Mouse (Mus musculus) midbrain, postnatal 0 days (tissue): ENCODE measurements around the gene Slc50a1. TPM values are rescaled to one million over a fixed set of nuclear protein-coding genes. Genes with fewer than 3 reads are reported as not detected.
A peak's percentile ranks its signal among the peaks of the same experiment; 100 is the strongest.

Source experiments
- ATAC-seq: fragments of 200-750 bp; cut with Nextera tagmentation; 2 replicates; pipeline ENCODE4 v1.8.0; 2017; ENCODE audit warnings: moderate number of reproducible peaks, mild to moderate bottlenecking, moderate TSS enrichment, moderate library complexity; ENCODE audit not compliant: low FRiP score
- DNase-seq: peaks from one replicate; pipeline ENCODE4 v3.0.0-alpha.2; 2015; ENCODE audit warnings: low spot score
- H3K27ac ChIP-seq: fragments of 300-500 bp; sonication (generic); 2 replicates; pipeline ENCODE4 v1.5.1; 2014; ENCODE audit warnings: low read depth, mild to moderate bottlenecking, low read length, mixed read lengths
- H3K27me3 ChIP-seq: fragments of 300-500 bp; sonication (generic); 2 replicates; pipeline ENCODE4 v1.6.1; 2014; ENCODE audit warnings: low read length, control low read depth, mixed read lengths; ENCODE audit not compliant: insufficient read depth
- H3K36me3 ChIP-seq: fragments of 300-500 bp; sonication (generic); 2 replicates; pipeline ENCODE4 v1.6.1; 2014; ENCODE audit warnings: low read length, control low read depth, mixed read lengths; ENCODE audit not compliant: insufficient read depth
- H3K4me1 ChIP-seq: fragments of 300-500 bp; sonication (generic); 2 replicates; pipeline ENCODE4 v1.6.1; 2014; ENCODE audit warnings: mild to moderate bottlenecking, control low read depth, antibody characterized with exemption, low read length, mixed read lengths; ENCODE audit not compliant: insufficient read depth
- H3K4me2 ChIP-seq: fragments of 300-500 bp; sonication (generic); 2 replicates; pipeline ENCODE4 v1.6.1; 2014; ENCODE audit warnings: low read depth, mild to moderate bottlenecking, low read length, mixed read lengths; ENCODE audit not compliant: poor library complexity, severe bottlenecking
- H3K4me3 ChIP-seq: fragments of 300-500 bp; sonication (generic); 2 replicates; pipeline ENCODE4 v1.5.1; 2014; ENCODE audit warnings: low read depth, mild to moderate bottlenecking, low read length, moderate library complexity
- H3K9ac ChIP-seq: fragments of 300-500 bp; sonication (generic); replicated peaks from 2 replicates; pipeline ENCODE4 v1.6.1; 2014; ENCODE audit warnings: mild to moderate bottlenecking, low read length, moderate library complexity, mixed read lengths; ENCODE audit not compliant: poor library complexity, severe bottlenecking
- H3K9me3 ChIP-seq: fragments of 300-500 bp; sonication (generic); 2 replicates; pipeline ENCODE4 v1.6.1; 2016; ENCODE audit warnings: low read length, control low read depth
- CTCF ChIP-seq: IDR thresholded peaks from 2 replicates; pipeline ENCODE4 v1.5.1; 2016; ENCODE audit warnings: antibody characterized with exemption, mild to moderate bottlenecking
- WGBS: fragments of 180-500 bp; shearing (Covaris S2); extraction: QIAGEN DNeasy Blood & Tissue Kit; methylation state at CpG from one replicate; pipeline ENCODE4 v1.1.7; 2014; 5-methylcytosine and 5-hydroxymethylcytosine counted together
- polyA plus RNA-seq: library from polyadenylated mRNA; unstranded; fragments of >200 nt; fragmentation: Nextera tagmentation; extraction: Ambion mirVana; gene quantifications from 2 replicates; pipeline ENCODE4 v1.2.1, GENCODE M21; 2015
- total RNA-seq: library from RNA; depleted of rRNA; stranded (reverse); fragments of >200 nt; gene quantifications from 2 replicates; pipeline ENCODE4 v1.2.3, GENCODE M21; 2014

Slc50a1 gene
- total and polyA plus RNA-seq, 2 experiments from 2014 or later: 32.0 to 42.4 TPM

- DNase-seq: no peak
- Histone ChIP-seq H3K4me3 (no peak overlapping the region), H3K36me3 (no peaks in the 10 kb centered on the region), H3K9me3 (no peaks in the 10 kb centered on the region), H3K27me3 (peaks cover 7% of the 10 kb centered on the region; the same call in 1 of the 2 replicates), H3K4me1 (peaks cover 7% of the 10 kb centered on the region), H3K27ac (no peak overlapping the region), H3K9ac (no peak overlapping the region), H3K4me2 (no peak overlapping the region)
- no peak for ATAC-seq
- 24% methylated on average over 4 of the region's 4 CpGs for WGBS
- TF ChIP-seq CTCF: no peak
Observed at GRCm38 (mm10) chr3:89282291-89282643, 11.9 kb upstream of the Slc50a1 start.

- H3K27me3 ChIP-seq: peaks cover 7% of the 10 kb centered on the region; the same call in 1 of the 2 replicates
- WGBS: 11% methylated on average over 20 of the region's 20 CpGs
- peak; percentile 92 for TF ChIP-seq CTCF
- DNase-seq (peak; percentile 89), ATAC-seq (no peak)
- H3K4me3 ChIP-seq: peak overlapping the region; percentile 41; the same call in 1 of the 2 replicates
- peaks cover 7% of the 10 kb centered on the region for H3K4me1 ChIP-seq
- no peak overlapping the region for H3K9ac ChIP-seq
- H3K27ac ChIP-seq: no peak overlapping the region
- H3K4me2 ChIP-seq: peak overlapping the region; percentile 88
- no peaks in the 10 kb centered on the region for H3K9me3 ChIP-seq
- H3K36me3 ChIP-seq: no peaks in the 10 kb centered on the region
Observed at GRCm38 (mm10) chr3:89281579-89282290, 11.4 kb upstream of the Slc50a1 start.

- H3K4me1 ChIP-seq: peaks cover 7% of the 10 kb centered on the region
- no peaks in the 10 kb centered on the region for H3K9me3 ChIP-seq
- H3K4me3 ChIP-seq: peak within 1 kb of the TSS; percentile 41
- peaks cover 7% of the 10 kb centered on the region; the same call in 1 of the 2 replicates for H3K27me3 ChIP-seq
- H3K4me2 ChIP-seq: peak within 1 kb of the TSS; percentile 88
- peak; percentile 32 for DNase-seq
- WGBS: 2% methylated on average over 51 of the region's 52 CpGs
- peak within 1 kb of the TSS; percentile 59; the same call in 1 of the 2 replicates for H3K9ac ChIP-seq
- H3K27ac ChIP-seq: no peak within 1 kb of the TSS
- H3K36me3 ChIP-seq: no peaks in the 10 kb centered on the region
- ATAC-seq: peak; percentile 27; the same call in 1 of the 2 replicates
- no peak; the same call in 1 of the 2 replicates for TF ChIP-seq CTCF
Observed at GRCm38 (mm10) chr3:89280606-89281511, 10.5 kb upstream of the Slc50a1 start, which contains the start of gene Efna1. Efna1 (minus strand) TSS chr3:89281142.

- H3K4me1 ChIP-seq: peaks cover 7% of the 10 kb centered on the region
- H3K9me3 ChIP-seq: no peaks in the 10 kb centered on the region
- H3K4me2 ChIP-seq: peak overlapping the region; percentile 88
- WGBS: under 1% methylated on average over 29 of the region's 29 CpGs
- peak; percentile 12; the same call in 1 of the 2 replicates for TF ChIP-seq CTCF
- H3K36me3 ChIP-seq: no peaks in the 10 kb centered on the region
- H3K9ac ChIP-seq: peak overlapping the region; percentile 59; the same call in 1 of the 2 replicates
- H3K27me3 ChIP-seq: peaks cover 7% of the 10 kb centered on the region; the same call in 1 of the 2 replicates
- H3K4me3 ChIP-seq: peak overlapping the region; percentile 41
- DNase-seq: peak; percentile 57
- ATAC-seq: peak; percentile 29; the same call in 1 of the 2 replicates
- H3K27ac ChIP-seq: peak overlapping the region; percentile 51; the same call in 1 of the 2 replicates
Observed at GRCm38 (mm10) chr3:89280050-89280605, 9.8 kb upstream of the Slc50a1 start.

GRCm38 (mm10) chr3:89279153-89279890 is 9.0 kb upstream of the Slc50a1 start:
- Histone ChIP-seq H3K9me3 (no peaks in the 10 kb centered on the region), H3K9ac (peak overlapping the region; percentile 59), H3K36me3 (no peaks in the 10 kb centered on the region), H3K4me1 (peaks cover 7% of the 10 kb centered on the region), H3K4me2 (peak overlapping the region; percentile 88), H3K27me3 (peaks cover 7% of the 10 kb centered on the region; the same call in 1 of the 2 replicates), H3K4me3 (peak overlapping the region; percentile 41), H3K27ac (peak overlapping the region; percentile 51; the same call in 1 of the 2 replicates)
- 4% methylated on average over 34 of the region's 35 CpGs for WGBS
- TF ChIP-seq CTCF: no peak
- DNase-seq (peak; percentile 79), ATAC-seq (peak; percentile 36)
